Mouse (Mus musculus) cerebellum, adult 9-10 months (tissue): ENCODE measurements around the gene Antxr1.
"Not testable (repeated sequence)": the region's sequence is repeated elsewhere in the genome, so short reads cannot be mapped to it uniquely, and the experiment has no call there.

ENCODE experiments used
- DNase-seq: peaks from one replicate; pipeline ENCODE4 v3.0.0; 2022

Antxr1 gene

DNA sequence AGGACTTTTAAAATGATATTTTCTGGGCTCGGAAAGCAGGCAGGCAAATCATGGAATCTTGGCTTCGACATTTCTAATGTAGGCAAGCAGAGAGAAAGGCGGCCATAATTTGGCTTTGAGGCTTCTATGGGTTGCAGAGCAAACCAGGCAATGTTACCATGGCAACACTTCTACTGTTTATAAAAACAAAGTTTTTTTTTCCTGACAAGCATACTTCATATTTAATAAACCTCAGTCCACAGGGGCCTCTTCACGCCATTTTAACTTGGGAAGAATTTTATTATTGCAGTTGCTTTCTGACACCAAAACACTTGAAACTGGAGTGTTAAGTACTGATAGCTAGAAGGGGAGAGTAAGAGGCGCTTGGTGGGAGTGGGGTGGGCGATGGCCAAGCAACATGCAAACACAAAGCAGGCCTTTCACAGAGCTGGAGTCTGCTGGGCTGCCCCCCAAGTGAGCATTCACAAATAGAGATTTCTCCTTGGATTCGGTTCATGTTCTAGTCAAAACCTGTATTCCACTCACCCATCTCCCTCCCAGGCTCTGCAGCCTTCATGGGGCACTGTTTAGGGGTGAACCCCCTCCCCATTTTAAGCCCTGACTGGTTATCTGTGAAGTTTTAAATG lies 235.8 kb downstream of the Antxr1 start:
- DNase-seq, result no peak

DNA sequence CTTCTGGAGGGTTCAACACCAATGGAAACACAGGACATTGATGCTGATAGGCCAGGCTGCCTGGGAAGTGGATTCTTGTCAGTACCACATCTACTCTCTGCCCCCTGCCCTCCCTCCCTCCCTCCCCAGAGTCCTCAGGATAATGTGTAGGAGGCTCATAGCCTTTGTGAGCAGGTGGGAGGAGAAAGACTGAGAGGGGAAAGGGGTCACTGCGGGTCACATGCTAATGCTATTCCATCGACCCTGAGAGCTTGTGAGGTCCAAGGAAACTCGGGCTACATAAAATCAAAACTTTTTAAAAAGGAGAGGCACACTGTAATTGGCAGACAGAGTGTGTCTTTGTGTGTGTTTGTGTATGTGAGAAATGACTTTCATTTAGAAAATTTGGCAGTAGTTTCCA lies 236.4 kb downstream of the Antxr1 start:
- DNase-seq, result no peak

DNA sequence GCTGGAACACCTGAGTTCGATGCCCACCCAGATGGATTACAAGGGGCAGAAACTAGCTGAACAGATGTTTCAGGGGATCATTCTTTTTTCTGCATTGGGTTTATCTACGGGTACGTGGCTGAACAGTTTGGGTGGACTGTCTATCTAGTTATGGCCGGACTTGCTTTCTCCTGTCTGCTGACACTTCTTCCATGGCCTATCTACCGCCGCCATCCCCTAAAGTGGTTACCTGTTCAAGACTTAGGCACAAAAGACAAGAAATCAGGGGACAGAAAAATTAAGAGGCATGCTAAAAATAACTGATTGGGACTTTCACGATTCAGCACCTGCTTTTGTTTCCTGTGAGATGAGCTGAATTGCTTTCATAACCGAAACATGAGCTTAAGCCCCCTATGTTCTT lies 242.0 kb downstream of the Antxr1 start:
- not testable (repeated sequence) for DNase-seq

DNA sequence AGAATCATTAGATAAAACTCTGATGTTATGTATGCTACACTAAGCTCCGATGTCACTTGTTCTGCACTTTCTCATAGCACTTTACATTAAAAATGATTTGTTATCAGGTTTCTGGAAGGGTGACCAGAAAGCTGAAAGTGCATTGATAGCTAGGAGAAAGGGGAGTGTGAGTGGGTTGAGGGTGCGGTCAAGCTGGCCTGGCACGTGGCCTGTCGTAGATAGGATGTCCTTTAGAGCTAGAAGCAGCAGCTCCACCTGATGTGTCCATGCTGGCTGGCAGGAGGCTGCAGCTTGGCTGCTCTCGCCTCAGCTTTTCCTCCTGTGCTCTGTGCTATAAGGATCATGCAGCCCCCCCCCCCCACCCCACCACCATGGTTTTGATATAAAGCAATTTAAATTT lies 243.1 kb downstream of the Antxr1 start:
- no peak for DNase-seq

DNA sequence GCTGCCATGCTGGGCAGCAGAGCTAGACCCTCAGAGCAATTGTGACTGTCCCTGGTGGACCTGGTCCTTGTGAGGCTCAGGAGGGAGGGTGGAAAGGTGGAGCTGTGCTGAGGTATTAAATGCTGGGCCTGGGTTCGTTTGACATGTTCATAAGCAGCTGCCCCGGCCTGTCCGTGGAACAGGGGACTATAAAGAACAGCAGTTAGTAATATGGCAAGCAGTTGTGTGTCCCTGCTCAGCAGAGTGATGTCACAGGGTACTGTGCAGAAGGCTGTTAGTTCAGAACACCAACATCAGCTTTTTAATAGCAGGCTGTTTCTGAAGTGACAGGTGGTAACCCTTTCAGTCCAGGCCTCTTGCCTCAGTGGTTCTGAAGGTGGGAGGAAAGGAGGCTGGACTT lies 244.7 kb downstream of the Antxr1 start:
- DNase-seq, result no peak

DNA sequence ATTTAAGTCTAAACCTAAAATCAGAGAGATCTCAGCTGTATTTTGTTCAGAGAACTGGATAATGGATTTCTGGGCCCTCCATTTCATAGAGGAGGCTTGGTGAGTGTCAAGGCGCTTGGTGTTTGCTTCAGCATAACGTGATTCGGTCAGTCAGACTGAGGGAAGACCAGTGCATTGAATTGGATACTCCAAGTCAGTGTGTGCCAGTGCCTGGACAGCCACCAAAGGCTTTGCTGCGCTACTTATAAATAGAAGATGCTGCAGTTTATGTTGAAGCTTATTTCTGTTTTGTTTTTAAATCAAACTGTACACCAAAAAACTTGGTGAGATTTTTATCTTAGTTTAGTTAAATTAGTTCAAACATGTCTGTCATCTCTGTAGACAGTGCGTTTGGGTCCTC lies 247.3 kb downstream of the Antxr1 start:
- DNase-seq, result no peak

DNA sequence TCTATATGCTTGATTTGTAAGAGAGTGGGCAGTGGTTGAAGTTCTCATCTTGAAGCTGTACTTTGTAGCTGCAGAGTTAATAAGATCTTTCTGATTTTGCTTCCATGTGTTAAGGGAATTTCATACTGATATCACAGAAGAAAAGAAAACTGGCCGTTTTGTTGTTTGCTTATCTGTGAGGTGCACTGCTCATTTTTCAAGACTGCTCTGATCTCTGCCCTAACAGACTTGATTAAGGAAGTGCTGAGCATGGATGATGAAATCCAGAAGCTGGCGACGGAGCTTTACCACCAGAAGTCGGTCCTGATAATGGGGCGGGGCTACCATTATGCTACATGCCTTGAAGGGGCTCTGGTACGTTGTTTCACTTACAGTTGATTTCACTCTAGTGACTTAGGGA lies 250.6 kb downstream of the Antxr1 start:
- DNase-seq, result no peak
